Mouse (Mus musculus) brain, adult 2 months (tissue): ENCODE data around the gene Mrpl32.
A peak's percentile ranks its signal among the peaks of the same experiment; 100 is the strongest.

Experiments used
- DNase-seq: peaks from one replicate; pipeline ENCODE4 v3.0.0; 2011; ENCODE audit warnings: low read depth, low spot score

Mrpl32 gene

DNA sequence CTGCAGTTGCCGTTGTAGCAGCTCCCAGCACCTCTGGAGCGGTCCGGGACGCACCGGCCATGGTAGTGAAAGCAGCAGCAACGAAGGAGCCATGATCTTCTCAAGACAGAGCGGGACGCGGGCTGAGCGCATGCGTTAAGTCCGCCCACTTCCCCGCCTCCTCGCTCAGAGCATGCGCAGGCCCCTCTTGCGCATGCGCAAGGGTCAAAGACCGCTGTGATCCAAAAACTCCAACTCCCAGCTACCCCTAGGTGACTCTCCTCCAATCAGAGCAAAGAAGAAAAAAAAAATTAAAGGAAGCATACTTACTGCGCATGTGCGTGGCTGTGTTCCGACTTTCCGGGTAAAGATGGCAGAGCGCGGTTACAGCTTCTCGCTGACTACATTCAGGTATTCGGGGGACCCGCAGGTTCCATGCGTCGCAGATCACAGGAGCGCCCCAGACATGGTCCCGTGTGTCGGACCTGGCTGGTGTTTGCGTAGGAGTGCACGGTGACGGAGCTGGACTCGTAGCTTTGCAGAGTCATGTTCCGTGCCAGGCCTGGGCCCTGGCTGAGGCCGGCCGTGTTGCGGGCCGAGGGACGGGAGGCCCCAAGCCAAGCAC lies at the start of gene Mrpl32, which contains the start of gene Psma2:
Gene Mrpl32 (minus strand): TSS at position 240 of the 604 bp plus-strand sequence.
Gene Psma2 (plus strand): TSS at position 315 of the 604 bp plus-strand sequence.
- peak; percentile 99 for DNase-seq

GRCm38 (mm10) chr13:14649301-14649700 lies 36.3 kb upstream of the Mrpl32 start:
- peak; percentile 56 for DNase-seq

DNA sequence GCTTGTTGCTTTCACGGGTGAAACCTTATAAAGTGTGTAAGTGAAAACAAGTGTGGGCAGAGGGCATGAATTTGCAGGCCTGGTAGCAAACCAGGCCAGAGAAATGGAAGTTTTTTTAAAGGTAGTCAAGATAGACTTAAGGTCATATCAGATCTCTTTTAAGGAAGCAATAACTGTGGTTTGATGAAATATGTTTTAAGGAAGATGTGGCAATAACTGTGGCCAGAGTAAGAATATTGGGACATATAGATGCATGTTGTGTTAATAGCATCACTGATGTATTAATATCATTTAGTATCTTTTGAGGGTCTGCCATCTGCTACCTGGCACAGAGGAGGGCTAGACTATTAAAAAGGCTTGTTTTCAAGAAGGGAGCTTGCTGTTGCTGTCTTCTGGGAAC lies 27.0 kb upstream of the Mrpl32 start:
- no peak for DNase-seq

DNA sequence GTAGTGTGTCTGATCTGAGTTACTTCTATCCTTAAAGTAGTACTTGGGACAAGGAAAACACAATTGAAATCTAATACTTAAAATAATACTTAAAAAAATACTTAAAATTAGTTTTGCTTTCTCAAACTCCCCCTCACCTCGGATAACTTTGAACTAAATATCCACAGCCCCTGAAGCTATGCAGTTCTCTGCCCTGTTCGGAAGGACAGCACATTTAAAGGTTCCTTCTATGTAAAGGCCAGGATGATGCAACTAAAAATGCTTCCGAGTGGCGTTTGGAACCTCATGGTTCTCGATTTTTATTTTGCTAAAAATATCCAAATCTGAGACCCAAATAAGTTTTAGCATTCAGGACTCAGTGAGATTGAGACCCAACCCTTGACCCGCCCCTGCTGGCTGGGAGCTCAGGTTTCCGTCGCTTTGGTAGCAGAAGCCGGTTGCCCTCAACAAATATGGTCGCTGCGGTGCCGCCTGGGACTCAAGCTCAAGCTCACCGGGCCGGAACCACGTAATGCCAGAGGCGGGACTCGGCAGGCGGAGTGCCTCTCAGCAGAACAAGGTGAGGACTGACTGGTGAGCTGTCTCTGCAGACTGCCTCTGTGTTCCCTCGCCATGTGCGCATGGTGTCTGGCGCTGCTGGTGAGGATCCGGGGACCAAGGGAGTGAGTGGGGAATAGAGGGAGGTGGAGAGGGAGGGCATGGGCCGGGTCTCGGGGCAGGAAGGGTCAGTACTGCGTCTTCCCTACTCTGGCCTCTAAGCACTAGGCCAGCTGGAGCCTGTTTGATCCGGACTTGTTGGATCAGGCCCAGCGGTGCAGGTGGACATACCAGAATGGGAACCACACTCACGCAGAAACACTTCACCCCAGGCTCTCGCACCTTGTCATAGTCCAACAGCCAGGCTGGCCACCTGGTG lies 17.0 kb upstream of the Mrpl32 start, which contains the start of gene AW209491:
Gene AW209491 (plus strand): TSS at position 429 of the 916 bp plus-strand sequence.
- peak; percentile 99 for DNase-seq

- peak; percentile 67 for DNase-seq
Measured at GRCm38 (mm10) chr13:14618724-14619123, 5.8 kb upstream of the Mrpl32 start.

DNA sequence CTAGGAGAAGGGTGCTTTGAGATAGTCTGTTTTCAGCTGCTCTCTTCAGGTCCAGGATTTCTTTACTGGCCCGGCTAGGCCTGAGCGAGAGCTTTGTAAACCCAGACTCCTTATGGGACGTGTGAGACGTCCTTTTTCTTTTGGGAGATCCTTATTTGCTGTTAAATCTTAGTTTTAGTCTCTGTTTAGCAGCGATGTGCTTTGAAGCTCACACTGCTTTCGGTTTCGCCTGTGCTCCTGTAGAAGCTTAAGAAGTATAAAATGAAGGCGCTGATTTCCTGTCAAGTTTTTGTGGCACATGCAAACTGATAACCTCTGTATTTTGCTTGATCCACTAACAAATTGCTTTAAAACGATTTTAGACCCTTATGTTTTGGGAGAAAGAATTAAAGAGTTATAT lies 588 bp upstream of the Mrpl32 start:
- DNase-seq = no peak

DNA sequence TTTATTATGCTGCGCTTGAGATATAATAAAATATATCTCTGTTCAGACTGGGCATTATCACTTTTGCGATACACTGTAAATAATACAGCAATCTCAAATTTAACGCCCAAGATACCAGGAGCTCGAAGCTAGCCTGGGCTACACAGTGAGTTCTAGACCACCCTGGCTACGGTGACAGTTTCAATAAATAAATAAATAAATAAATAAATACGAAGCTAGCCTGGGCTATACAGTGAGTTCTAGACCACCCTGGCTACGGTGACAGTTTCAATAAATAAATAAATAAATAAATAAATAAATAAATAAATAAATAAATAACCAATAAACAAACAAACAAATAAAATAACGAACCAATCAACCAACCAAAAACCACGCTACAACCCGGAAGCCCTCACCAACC lies 502 bp downstream of the Mrpl32 start:
- DNase-seq = no peak

DNA sequence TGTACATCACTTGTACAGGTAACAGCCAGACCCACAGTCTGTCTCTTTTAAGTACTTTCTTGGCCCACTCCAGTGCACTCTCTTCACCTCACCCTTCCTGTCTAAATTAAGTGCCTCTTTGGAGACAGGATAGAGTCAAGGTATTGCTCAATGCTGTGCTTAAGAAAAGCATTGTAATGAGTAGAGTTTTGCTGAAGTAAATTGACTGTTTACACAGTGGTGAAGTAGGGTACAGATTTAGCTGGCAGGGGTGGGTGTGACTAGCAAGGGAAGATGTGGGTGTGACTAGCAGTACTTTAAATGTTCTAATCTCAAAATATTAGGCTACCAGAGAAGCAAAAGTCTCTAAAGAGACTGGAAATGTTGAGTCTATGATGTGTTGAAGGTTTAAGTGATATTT lies 5.3 kb downstream of the Mrpl32 start:
- DNase-seq = peak; percentile 33

DNA sequence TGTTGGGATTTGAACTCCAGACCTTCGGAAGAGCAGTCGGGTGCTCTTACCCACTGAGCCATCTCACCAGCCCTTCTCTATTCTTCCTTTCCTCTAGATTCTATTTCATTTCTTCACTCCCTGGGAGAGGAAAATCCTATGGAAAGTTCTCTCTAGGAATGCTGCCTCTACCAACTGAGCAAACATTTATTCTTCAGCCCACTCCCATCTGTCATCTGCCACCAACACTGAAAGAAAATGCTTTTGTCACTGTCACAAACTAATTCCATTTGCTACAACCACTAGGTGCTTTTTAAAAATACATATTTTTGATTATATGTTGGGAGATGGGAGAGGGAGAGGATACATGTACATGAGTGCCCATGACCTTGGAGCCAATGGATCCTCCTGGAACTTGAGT lies 10.2 kb downstream of the Mrpl32 start:
- DNase-seq = peak; percentile 52

DNA sequence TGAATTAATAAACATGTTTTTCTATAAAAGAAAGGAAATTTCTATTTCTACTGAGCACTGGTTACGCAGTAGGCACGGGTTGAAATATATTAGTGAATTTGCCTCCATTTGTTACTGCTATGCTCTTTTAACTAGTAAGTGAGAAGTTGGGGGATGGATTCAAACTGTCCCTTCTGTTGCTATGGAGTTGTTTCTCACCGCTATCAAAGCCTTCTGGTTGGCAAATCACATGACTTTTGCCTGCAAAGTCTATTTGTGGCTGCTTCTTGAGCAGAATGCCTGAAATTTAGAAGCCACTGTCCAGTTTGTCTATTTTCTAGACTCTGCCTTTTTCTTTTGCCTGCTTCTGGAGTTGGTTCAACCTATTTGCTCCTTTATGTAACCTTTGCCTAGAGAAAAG lies 32.6 kb downstream of the Mrpl32 start:
- DNase-seq = peak; percentile 60

DNA sequence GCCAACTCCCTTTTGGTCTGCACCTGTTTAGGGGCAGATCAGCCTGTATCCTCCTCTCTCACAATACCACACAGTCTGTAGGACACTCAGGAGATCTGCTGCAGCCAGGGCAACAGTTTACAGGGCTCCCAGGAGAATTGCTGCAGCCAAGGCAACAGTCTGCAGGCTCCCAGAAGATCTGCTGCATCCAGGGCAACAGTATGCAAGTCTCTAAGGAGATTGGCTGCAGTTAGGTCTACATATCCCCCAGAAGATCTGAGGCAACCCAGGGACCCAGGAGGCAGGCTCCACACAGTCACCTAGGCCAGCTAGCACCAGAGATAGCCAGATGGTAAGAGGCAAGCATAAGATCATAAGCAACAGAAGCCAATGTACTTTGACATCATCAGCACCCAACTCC lies 38.8 kb downstream of the Mrpl32 start:
- DNase-seq = no peak

DNA sequence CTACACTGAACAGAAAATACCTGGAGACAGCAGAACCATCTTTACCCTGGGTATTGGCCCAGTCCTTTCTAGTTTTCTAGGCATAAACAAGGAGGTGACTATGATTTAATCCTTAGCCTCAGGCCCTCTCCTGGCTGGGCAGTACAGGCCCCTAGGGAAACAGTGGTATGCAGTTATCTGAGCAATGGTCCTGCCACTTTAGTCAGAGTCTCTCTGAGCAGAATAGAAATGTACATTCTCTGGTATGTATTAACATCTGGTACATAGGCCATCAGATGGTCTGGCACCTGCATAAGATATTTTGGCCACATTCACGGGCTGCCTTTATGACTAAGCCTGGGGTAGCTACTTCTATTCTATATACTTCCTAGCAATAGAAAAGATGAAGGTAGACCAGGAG lies 51.6 kb downstream of the Mrpl32 start:
- DNase-seq = no peak
